16 mouse cellular contexts compared by ENCODE assay signal in genomic region chr2:172958579-172958978, GRCm38 (mm10). TPM values are rescaled to one million over a fixed set of nuclear protein-coding genes. Genes with fewer than 3 reads are reported as not detected.
DNase-seq lines count a peak whose midpoint lies in the region; ATAC-seq and TF ChIP-seq lines count a peak whose summit lies in the region.
"Had no signal": no experiment of that assay in that cellular context is flagged by ENCODE, and none has a peak within 500 bp of the region (broad histone marks: within the 10 kb centered on the region; RNA-seq: fewer than 3 reads in every experiment).

No protein-coding gene starts in this region.

- intact Hi-C loops in left cerebral cortex, adult 2 months (cut with DNase I) = no loop called here

- WGBS in hindbrain, embryonic 10.5 days = 10% methylated on average over 5 of the region's 5 CpGs
- 3% methylated on average over 5 of the region's 5 CpGs for WGBS in hindbrain, embryonic 13.5 days
- WGBS in limb, embryonic 14.5 days = 14% methylated on average over 5 of the region's 5 CpGs
- 17% methylated on average over 5 of the region's 5 CpGs for WGBS in cerebellum, adult 2 months

- H3K27me3 ChIP-seq in hindbrain, embryonic 10.5 days (ENCODE audit: insufficient read depth, poor library complexity, severe bottlenecking) = no peaks in the 10 kb centered on the region; the same call in 1 of the 2 replicates
- no peaks in the 10 kb centered on the region for H3K27me3 ChIP-seq in hindbrain, embryonic 13.5 days
- H3K27me3 ChIP-seq in limb, embryonic 14.5 days (ENCODE audit: control insufficient read depth, insufficient read depth, low read length) = no peaks in the 10 kb centered on the region
- no peaks in the 10 kb centered on the region; the same call in 1 of the 2 replicates for H3K27me3 ChIP-seq in cerebellum, adult 2 months (ENCODE audit: control insufficient read depth, insufficient read depth, low read length)
- H3K27me3 ChIP-seq: liver, embryonic 15.5 days; Patski; stomach, embryonic 15.5 days had no signal

- H3K27ac ChIP-seq in hindbrain, embryonic 10.5 days = peak overlapping the region; percentile 74
- no peak overlapping the region for H3K27ac ChIP-seq in hindbrain, embryonic 13.5 days
- no peak overlapping the region for H3K27ac ChIP-seq in limb, embryonic 14.5 days (replicated peaks; ENCODE audit: low read depth, low read length)
- no peak overlapping the region for H3K27ac ChIP-seq in cerebellum, adult 2 months (ENCODE audit: insufficient read depth, low read length)
- H3K27ac ChIP-seq in left cerebral cortex, adult 2 months = no peak overlapping the region
- H3K27ac ChIP-seq: liver, embryonic 15.5 days; stomach, embryonic 15.5 days had no signal

- no peak for TF ChIP-seq CTCF in cerebellum, adult 2 months (IDR thresholded peaks at IDR 0.05; ENCODE audit: borderline replicate concordance, insufficient read depth, low read depth, low read length)
- TF ChIP-seq CTCF in left cerebral cortex, adult 2 months (IDR thresholded peaks at IDR 0.05) = no peak

- no peak overlapping the region for H3K4me2 ChIP-seq in hindbrain, embryonic 13.5 days
- H3K4me2 ChIP-seq in limb, embryonic 14.5 days (replicated peaks; ENCODE audit: low read depth, low read length, severe bottlenecking) = no peak overlapping the region
- H3K4me2 ChIP-seq: liver, embryonic 15.5 days; stomach, embryonic 15.5 days had no signal

- no peak for TF ChIP-seq POLR2A in limb, embryonic 14.5 days (IDR thresholded peaks at IDR 0.05; ENCODE audit: borderline replicate concordance, extremely low read depth, insufficient read depth, insufficient read length)
- TF ChIP-seq POLR2A in cerebellum, adult 2 months (IDR thresholded peaks at IDR 0.05; ENCODE audit: borderline replicate concordance, insufficient read depth, low read length) = no peak

- peaks cover 30% of the 10 kb centered on the region for H3K4me1 ChIP-seq in hindbrain, embryonic 10.5 days (replicated peaks)
- peaks cover 7% of the 10 kb centered on the region; the same call in 1 of the 2 replicates for H3K4me1 ChIP-seq in hindbrain, embryonic 13.5 days (replicated peaks)
- peaks cover 3% of the 10 kb centered on the region; the same call in 1 of the 2 replicates for H3K4me1 ChIP-seq in limb, embryonic 14.5 days (ENCODE audit: control insufficient read depth, insufficient read depth, low read length)
- no peaks in the 10 kb centered on the region for H3K4me1 ChIP-seq in cerebellum, adult 2 months (ENCODE audit: control insufficient read depth, insufficient read depth, low read length)
- H3K4me1 ChIP-seq: liver, embryonic 15.5 days had no signal

- H3K9me3 ChIP-seq in hindbrain, embryonic 10.5 days = peaks cover 20% of the 10 kb centered on the region
- H3K9me3 ChIP-seq in hindbrain, embryonic 13.5 days = peaks cover 15% of the 10 kb centered on the region; the same call in 1 of the 2 replicates
- peaks cover 3% of the 10 kb centered on the region; the same call in 1 of the 2 replicates for H3K9me3 ChIP-seq in limb, embryonic 14.5 days (ENCODE audit: control insufficient read depth, low read length)
- H3K9me3 ChIP-seq: liver, embryonic 15.5 days; stomach, embryonic 15.5 days had no signal

- DNase-seq in hindbrain, embryonic 10.5 days (ENCODE audit: low spot score) = peak; percentile 48
- DNase-seq in right cerebral cortex, postnatal 10 days (ENCODE audit: low spot score in 2 of 2) = peak; percentile 55 to 58
- no peak for DNase-seq in right cerebral cortex, postnatal 36 days (ENCODE audit: low spot score in 2 of 2)
- DNase-seq in limb, embryonic 14.5 days (ENCODE audit: low spot score) = no peak
- DNase-seq in cerebellum, adult 2 months = no peak
- no peak for DNase-seq in left cerebral cortex, adult 2 months (ENCODE audit: extremely low spot score in 1 of 2, low spot score in 2 of 2)
- no peak for DNase-seq in layer of hippocampus, postnatal 36 days
- DNase-seq: adrenal gland, adult 8-10 months; cerebellum, adult 11-12 months; gastrocnemius, postnatal 14 days; heart, postnatal 4 days; right cerebral cortex, postnatal 14 days had no signal

- no peak overlapping the region for H3K9ac ChIP-seq in hindbrain, embryonic 13.5 days
- H3K9ac ChIP-seq in limb, embryonic 14.5 days (ENCODE audit: low read depth, low read length, severe bottlenecking) = no peak overlapping the region
- H3K9ac ChIP-seq: liver, embryonic 15.5 days; stomach, embryonic 15.5 days had no signal

- no peak overlapping the region for H3K4me3 ChIP-seq in hindbrain, embryonic 10.5 days
- H3K4me3 ChIP-seq in hindbrain, embryonic 13.5 days = no peak overlapping the region
- H3K4me3 ChIP-seq in limb, embryonic 14.5 days (replicated peaks; ENCODE audit: low read length) = no peak overlapping the region
- H3K4me3 ChIP-seq in cerebellum, adult 2 months (replicated peaks; ENCODE audit: insufficient read depth, low read depth, low read length) = no peak overlapping the region
- H3K4me3 ChIP-seq in left cerebral cortex, adult 2 months = no peak overlapping the region
- H3K4me3 ChIP-seq: liver, embryonic 15.5 days; stomach, embryonic 15.5 days had no signal

- H3K36me3 ChIP-seq in hindbrain, embryonic 10.5 days = no peaks in the 10 kb centered on the region
- H3K36me3 ChIP-seq in hindbrain, embryonic 13.5 days = no peaks in the 10 kb centered on the region
- no peaks in the 10 kb centered on the region for H3K36me3 ChIP-seq in limb, embryonic 14.5 days (ENCODE audit: control insufficient read depth, insufficient read depth, low read length)
- H3K36me3 ChIP-seq: liver, embryonic 15.5 days; stomach, embryonic 15.5 days had no signal

- ATAC-seq in hindbrain, embryonic 13.5 days (ENCODE audit: low FRiP score) = no peak
- ATAC-seq in limb, embryonic 14.5 days (ENCODE audit: low FRiP score, low read depth) = peak; percentile 42; the same call in 1 of the 2 replicates
- ATAC-seq: Patski had no signal

RNA-seq across cellular contexts. Expression of gene Bmp7, which starts 18.5 kb away (rescaled TPM):
- polyA plus RNA-seq in hindbrain, embryonic 10.5 days (2016; fragmentation: Nextera tagmentation; extraction: Ambion mirVana) = 12.9 and 14.8 TPM in 2 replicates
- 12.4 and 12.5 TPM in 2 replicates for polyA plus RNA-seq in hindbrain, embryonic 13.5 days (2015; fragmentation: Nextera tagmentation; extraction: Ambion mirVana)
- 41.9 and 52.2 TPM in 2 replicates for polyA plus RNA-seq in limb, embryonic 14.5 days (2012; rRNA removed)
- 28.6 and 33.4 TPM in 2 replicates for polyA plus RNA-seq in limb, embryonic 14.5 days (2014; fragmentation: Nextera tagmentation; extraction: Ambion mirVana)
- 3.9 and 6.0 TPM in 2 replicates for polyA plus RNA-seq in cerebellum, adult 2 months (2012; rRNA removed)
- total RNA-seq in left cerebral cortex, adult 2 months (2021) = 10 to 100 TPM in 1 of 2 experiments, 1 to 10 TPM in 1; 9.6 to 13.9 TPM
- total RNA-seq in layer of hippocampus, postnatal 36 days (2021) = 1 to 10 TPM; 3.6 to 6.2 TPM

RNA-seq across cellular contexts. Expression of gene Spo11, which starts 18.9 kb away (rescaled TPM):
- polyA plus RNA-seq in hindbrain, embryonic 10.5 days (2016; fragmentation: Nextera tagmentation; extraction: Ambion mirVana) = 0.47 and 0.49 TPM in 2 replicates
- 0.79 and 0.87 TPM in 2 replicates for polyA plus RNA-seq in hindbrain, embryonic 13.5 days (2015; fragmentation: Nextera tagmentation; extraction: Ambion mirVana)
- 3.2 TPM in 2 replicates for polyA plus RNA-seq in limb, embryonic 14.5 days (2012; rRNA removed)
- 2.2 and 2.5 TPM in 2 replicates for polyA plus RNA-seq in limb, embryonic 14.5 days (2014; fragmentation: Nextera tagmentation; extraction: Ambion mirVana)
- 0.21 and 0.27 TPM in 2 replicates for polyA plus RNA-seq in cerebellum, adult 2 months (2012; rRNA removed)
- under 1 TPM; 0.30 to 0.86 TPM for total RNA-seq in left cerebral cortex, adult 2 months (2021)
- not detected for total RNA-seq in layer of hippocampus, postnatal 36 days (2021)
- total RNA-seq: adrenal gland, adult 8-10 months; heart, postnatal 4 days had no signal
- polyA plus RNA-seq: liver, embryonic 15.5 days had no signal

RNA-seq across cellular contexts. Expression of gene Rae1, which starts 41.3 kb away (rescaled TPM):
- polyA plus RNA-seq in hindbrain, embryonic 10.5 days (2016; fragmentation: Nextera tagmentation; extraction: Ambion mirVana) = 158 and 162 TPM in 2 replicates
- polyA plus RNA-seq in hindbrain, embryonic 13.5 days (2015; fragmentation: Nextera tagmentation; extraction: Ambion mirVana) = 118 and 120 TPM in 2 replicates
- polyA plus RNA-seq in limb, embryonic 14.5 days (2012; rRNA removed) = 123 and 129 TPM in 2 replicates
- polyA plus RNA-seq in limb, embryonic 14.5 days (2014; fragmentation: Nextera tagmentation; extraction: Ambion mirVana) = 130 TPM in 2 replicates
- 69.1 and 74.7 TPM in 2 replicates for polyA plus RNA-seq in cerebellum, adult 2 months (2012; rRNA removed)
- 10 to 100 TPM; 55.8 to 61.1 TPM for total RNA-seq in left cerebral cortex, adult 2 months (2021)
- total RNA-seq in layer of hippocampus, postnatal 36 days (2021) = 10 to 100 TPM; 72.9 to 77.0 TPM

Comparison
In these comparisons a context has a peak if more than half of its experiments do, and no peak if none do; other contexts are left out.
1. DNase-seq: peak in hindbrain, embryonic 10.5 days (single experiment) and right cerebral cortex, postnatal 10 days (2 of 2); none in right cerebral cortex, postnatal 36 days (0 of 2), limb, embryonic 14.5 days (single experiment), cerebellum, adult 2 months (0 of 2), left cerebral cortex, adult 2 months (0 of 2) and layer of hippocampus, postnatal 36 days (0 of 2).